Mouse (Mus musculus) small intestine, adult 2 months (tissue): ENCODE measurements around the gene Snx30.

Experiments used
- CTCF ChIP-seq: fragments of 200-500 bp; IDR thresholded peaks from 2 replicates; pipeline ENCODE4 v1.5.1; 2012; ENCODE audit warnings: low read depth, mild to moderate bottlenecking, control low read depth, inconsistent platforms, low read length, moderate library complexity, mixed read lengths; ENCODE audit not compliant: insufficient replicate concordance, insufficient read length; ENCODE audit errors: extremely low read depth
- POLR2A ChIP-seq: fragments of 200-500 bp; IDR thresholded peaks from 2 replicates; pipeline ENCODE4 v1.6.1; 2012; ENCODE audit warnings: low read depth, mild to moderate bottlenecking, control low read depth, inconsistent platforms, low read length, moderate library complexity

- no peak for TF ChIP-seq POLR2A
- TF ChIP-seq CTCF = no peak
These were observed 16.6 kb upstream of the Snx30 start for GRCm38 (mm10) chr4:59789015-59789414.
